ENCODE assay signal across 12 mouse cellular contexts in genomic region chr13:48970566-48970965, GRCm38 (mm10). TPM values are rescaled to one million over a fixed set of nuclear protein-coding genes. Genes with fewer than 3 reads are reported as not detected.
DNase-seq lines count a peak whose midpoint lies in the region; ATAC-seq and TF ChIP-seq lines count a peak whose summit lies in the region.
"Had no signal": no experiment of that assay in that cellular context is flagged by ENCODE, and none has a peak within 500 bp of the region (broad histone marks: within the 10 kb centered on the region; RNA-seq: fewer than 3 reads in every experiment).

No protein-coding gene starts in this region.

- H3K4me3 ChIP-seq in lung, postnatal 0 days (ENCODE audit: low read depth, low read length): no peak overlapping the region
- peak overlapping the region; percentile 27 for H3K4me3 ChIP-seq in intestine, postnatal 0 days (ENCODE audit: low read depth, low read length)
- H3K4me3 ChIP-seq in small intestine, adult 2 months (ENCODE audit: low read depth, low read length): peak overlapping the region; percentile 31
- no peak overlapping the region for H3K4me3 ChIP-seq in thymus, adult 2 months (ENCODE audit: control insufficient read depth, insufficient read depth, low read length)

- peak; percentile 21 to 33 for DNase-seq in cerebellum, postnatal 10 days
- no peak for DNase-seq in cerebellum, adult 18-20 months
- no peak for DNase-seq in lung, postnatal 0 days (ENCODE audit: low spot score)
- no peak for DNase-seq in lung, adult 18-20 months
- no peak for DNase-seq in thymus, adult 2 months
- DNase-seq in lung, postnatal 4 days: no peak
- DNase-seq: cerebellum, adult 9-11 months; gastrocnemius, postnatal 25 days had no signal

- WGBS in lung, postnatal 0 days: 80% methylated on average over 13 of the region's 13 CpGs
- WGBS in intestine, postnatal 0 days: 48% methylated on average over 13 of the region's 13 CpGs
- WGBS in small intestine, adult 2 months: 42% methylated on average over 13 of the region's 13 CpGs
- 94% methylated on average over 13 of the region's 13 CpGs for WGBS in thymus, adult 2 months

- no peaks in the 10 kb centered on the region; the same call in 1 of the 2 replicates for H3K4me1 ChIP-seq in lung, postnatal 0 days (ENCODE audit: insufficient read depth, low read depth, low read length)
- H3K4me1 ChIP-seq in intestine, postnatal 0 days (replicated peaks; ENCODE audit: control insufficient read depth, insufficient read depth, low read length): peaks cover 13% of the 10 kb centered on the region
- peaks cover 7% of the 10 kb centered on the region for H3K4me1 ChIP-seq in small intestine, adult 2 months (ENCODE audit: control insufficient read depth, insufficient read depth, insufficient read length, low read length)
- H3K4me1 ChIP-seq in thymus, adult 2 months (replicated peaks; ENCODE audit: control insufficient read depth, insufficient read depth, low read length): peaks cover 10% of the 10 kb centered on the region

- no peaks in the 10 kb centered on the region for H3K9me3 ChIP-seq in lung, postnatal 0 days (ENCODE audit: low read length)
- H3K9me3 ChIP-seq in intestine, postnatal 0 days (ENCODE audit: control insufficient read depth): no peaks in the 10 kb centered on the region

- no peak for TF ChIP-seq POLR2A in small intestine, adult 2 months (IDR thresholded peaks at IDR 0.05; ENCODE audit: low read depth, low read length)
- no peak for TF ChIP-seq POLR2A in thymus, adult 2 months (IDR thresholded peaks at IDR 0.05; ENCODE audit: control insufficient read depth, extremely low read depth, insufficient read depth, low read length, poor library complexity)

- no peaks in the 10 kb centered on the region for H3K36me3 ChIP-seq in lung, postnatal 0 days (ENCODE audit: insufficient read depth, low read length)
- H3K36me3 ChIP-seq in intestine, postnatal 0 days (ENCODE audit: control insufficient read depth, insufficient read depth): no peaks in the 10 kb centered on the region
- no peaks in the 10 kb centered on the region for H3K36me3 ChIP-seq in small intestine, adult 2 months (ENCODE audit: control insufficient read depth, insufficient read depth, low read length)
- no peaks in the 10 kb centered on the region for H3K36me3 ChIP-seq in thymus, adult 2 months (ENCODE audit: control insufficient read depth, insufficient read depth, low read length)

- TF ChIP-seq CTCF in lung, postnatal 0 days (IDR thresholded peaks at IDR 0.05): no peak
- TF ChIP-seq CTCF in intestine, postnatal 0 days (IDR thresholded peaks at IDR 0.05; ENCODE audit: low read depth): no peak
- TF ChIP-seq CTCF in small intestine, adult 2 months (IDR thresholded peaks at IDR 0.05; ENCODE audit: extremely low read depth, insufficient read length, insufficient replicate concordance, low read depth, low read length): no peak
- TF ChIP-seq CTCF in thymus, adult 2 months (IDR thresholded peaks at IDR 0.05; ENCODE audit: borderline replicate concordance, control insufficient read depth, extremely low read depth, insufficient read depth, low read length, poor library complexity): no peak

- H3K9ac ChIP-seq in lung, postnatal 0 days (replicated peaks; ENCODE audit: low read depth): no peak overlapping the region
- H3K9ac ChIP-seq in intestine, postnatal 0 days (ENCODE audit: low read depth, low read length): 0 out of 2 replicates have a peak overlapping the region, but pooled peaks have one; percentile 27

- H3K4me2 ChIP-seq in lung, postnatal 0 days (replicated peaks; ENCODE audit: low read depth, low read length): no peak overlapping the region
- peak overlapping the region; percentile 59 for H3K4me2 ChIP-seq in intestine, postnatal 0 days (replicated peaks; ENCODE audit: low read depth)
- H3K4me2 ChIP-seq: midbrain, embryonic 11.5 days had no signal

- no peaks in the 10 kb centered on the region for H3K27me3 ChIP-seq in lung, postnatal 0 days (replicated peaks; ENCODE audit: insufficient read depth, low read length)
- H3K27me3 ChIP-seq in intestine, postnatal 0 days (replicated peaks; ENCODE audit: control insufficient read depth, insufficient read depth, low read length): no peaks in the 10 kb centered on the region
- no peaks in the 10 kb centered on the region for H3K27me3 ChIP-seq in small intestine, adult 2 months (ENCODE audit: control insufficient read depth, insufficient read depth, low read length)
- no peaks in the 10 kb centered on the region for H3K27me3 ChIP-seq in thymus, adult 2 months (ENCODE audit: control insufficient read depth, insufficient read depth, low read length)
- H3K27me3 ChIP-seq: Patski had no signal

- H3K27ac ChIP-seq in lung, postnatal 0 days (ENCODE audit: low read length): peak overlapping the region; percentile 6; the same call in 1 of the 2 replicates
- H3K27ac ChIP-seq in intestine, postnatal 0 days (ENCODE audit: low read depth, low read length): peak overlapping the region; percentile 82
- H3K27ac ChIP-seq in small intestine, adult 2 months (ENCODE audit: insufficient read depth, low read depth, low read length): peak overlapping the region; percentile 82
- H3K27ac ChIP-seq in thymus, adult 2 months (ENCODE audit: control insufficient read depth, insufficient read depth, low read length): no peak overlapping the region

- no peak for TF ChIP-seq EP300 in lung, postnatal 0 days (IDR thresholded peaks at IDR 0.05)

- no peak for ATAC-seq in lung, postnatal 0 days
- no peak for ATAC-seq in intestine, postnatal 0 days
- ATAC-seq: Patski had no signal

RNA-seq across cellular contexts. Expression of gene Fam120a, which starts 2.7 kb away (rescaled TPM):
- 19.4 and 19.5 TPM in 2 replicates for polyA plus RNA-seq in lung, postnatal 0 days (2015; fragmentation: Nextera tagmentation; extraction: Ambion mirVana)
- polyA plus RNA-seq in intestine, postnatal 0 days (2015; fragmentation: Nextera tagmentation; extraction: Ambion mirVana): 24.2 and 25.9 TPM in 2 replicates
- 56.5 and 80.1 TPM in 2 replicates for polyA plus RNA-seq in small intestine, adult 2 months (2012; rRNA removed)
- polyA plus RNA-seq in thymus, adult 2 months (2012; rRNA removed): 120 and 142 TPM in 2 replicates

Comparison
In these comparisons a context has a peak if more than half of its experiments do, and no peak if none do; other contexts are left out.
1. DNase-seq: peak in cerebellum, postnatal 10 days (2 of 2); none in cerebellum, adult 18-20 months (0 of 2), lung, postnatal 0 days (single experiment), lung, adult 18-20 months (0 of 2), thymus, adult 2 months (single experiment) and lung, postnatal 4 days (0 of 2).
2. H3K4me3 ChIP-seq: peak in intestine, postnatal 0 days (single experiment) and small intestine, adult 2 months (single experiment); none in lung, postnatal 0 days (single experiment) and thymus, adult 2 months (single experiment).